Mouse (Mus musculus): ENCODE results near the gene Lrrc28.

Gene Lrrc28

GRCm38 (mm10) chr7:67645681-67646014, 580 bp upstream of the Lrrc28 start:
- no peak for DNase-seq (ENCODE audit: low read depth)

DNA sequence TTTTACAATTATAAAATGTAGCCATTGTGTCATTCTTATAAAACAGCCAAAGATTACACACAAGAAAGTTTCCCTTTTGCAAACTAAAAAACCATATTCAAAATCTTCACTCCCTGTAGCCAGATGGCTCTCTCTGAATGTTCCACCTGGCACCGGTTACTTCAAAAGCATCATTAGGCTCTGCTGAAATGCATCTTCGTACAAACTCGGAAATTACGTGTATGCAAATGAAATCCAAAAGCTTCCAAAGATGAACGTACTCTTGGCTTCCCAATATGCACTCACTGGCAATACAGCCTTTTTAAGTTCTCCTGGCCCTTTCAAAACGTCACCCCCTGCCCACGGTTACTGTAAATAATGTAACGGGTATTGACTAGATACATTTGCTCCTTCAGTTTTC, 777 bp downstream of the Lrrc28 start:
- DNase-seq (ENCODE audit: low read depth) = no peak

DNA sequence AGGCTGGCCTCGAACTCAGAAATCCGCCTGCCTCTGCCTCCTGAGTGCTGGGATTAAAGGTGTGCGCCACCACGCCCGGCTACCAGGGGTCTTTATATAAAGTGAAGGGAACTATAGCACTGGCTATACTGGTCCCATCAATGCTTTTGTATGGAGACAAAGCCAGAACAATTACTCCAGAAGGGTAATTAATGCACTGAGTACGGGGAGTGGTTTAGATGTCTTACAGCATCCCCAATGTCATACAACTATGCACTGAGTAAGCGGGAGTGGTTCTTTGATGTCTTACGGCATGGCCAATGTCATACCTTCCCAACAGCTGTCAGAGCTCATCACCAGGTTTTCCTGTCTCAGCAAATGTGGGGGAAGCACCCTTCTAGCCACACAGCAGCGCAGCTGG, 2.1 kb downstream of the Lrrc28 start:
- DNase-seq (ENCODE audit: low read depth) = no peak

DNA sequence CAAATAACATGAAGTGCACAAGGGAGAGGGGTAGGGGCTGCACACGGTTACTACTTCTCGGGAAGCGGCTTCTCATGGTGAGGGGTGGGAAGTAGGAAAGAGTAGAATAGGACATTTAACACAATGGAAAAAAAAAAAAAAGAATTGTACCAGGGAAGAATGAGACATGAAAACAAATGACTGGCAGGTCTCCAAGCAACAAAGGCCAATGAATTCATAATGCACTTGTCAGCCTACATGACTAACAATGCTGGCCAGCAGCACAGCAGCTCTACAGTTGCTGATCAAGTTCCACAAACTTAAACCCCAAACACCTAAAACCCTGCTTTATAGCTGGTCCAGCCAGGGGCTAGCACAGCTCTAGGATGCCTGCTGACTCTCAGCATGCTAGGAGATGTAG, 6.1 kb downstream of the Lrrc28 start:
- DNase-seq (ENCODE audit: low read depth) = no peak

DNA sequence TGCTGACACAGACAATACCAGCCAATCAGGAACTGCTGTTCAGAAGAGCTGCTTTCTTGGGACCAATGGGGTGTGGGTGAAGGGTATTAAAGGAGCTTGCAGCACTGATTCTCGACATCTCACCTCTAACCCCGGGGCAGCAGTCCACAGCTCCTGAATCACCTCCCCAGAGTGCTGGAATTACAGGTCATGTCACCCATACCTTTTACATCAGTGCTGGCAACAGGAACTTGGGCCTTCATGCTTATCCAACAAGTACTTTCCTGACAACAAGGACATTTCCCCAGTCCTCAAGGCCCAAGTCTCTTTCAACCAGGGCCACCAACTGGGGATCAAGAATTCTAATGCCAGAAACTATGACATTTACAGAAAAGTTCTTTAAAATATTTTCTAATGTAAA, 8.9 kb downstream of the Lrrc28 start:
- DNase-seq (ENCODE audit: low read depth) = no peak

GRCm38 (mm10) chr7:67634210-67634609, 10.9 kb downstream of the Lrrc28 start:
- DNase-seq (ENCODE audit: low read depth) = no peak

- peak; percentile 52 for DNase-seq (ENCODE audit: low read depth)
Observed at GRCm38 (mm10) chr7:67632380-67632779, 12.7 kb downstream of the Lrrc28 start.

DNA sequence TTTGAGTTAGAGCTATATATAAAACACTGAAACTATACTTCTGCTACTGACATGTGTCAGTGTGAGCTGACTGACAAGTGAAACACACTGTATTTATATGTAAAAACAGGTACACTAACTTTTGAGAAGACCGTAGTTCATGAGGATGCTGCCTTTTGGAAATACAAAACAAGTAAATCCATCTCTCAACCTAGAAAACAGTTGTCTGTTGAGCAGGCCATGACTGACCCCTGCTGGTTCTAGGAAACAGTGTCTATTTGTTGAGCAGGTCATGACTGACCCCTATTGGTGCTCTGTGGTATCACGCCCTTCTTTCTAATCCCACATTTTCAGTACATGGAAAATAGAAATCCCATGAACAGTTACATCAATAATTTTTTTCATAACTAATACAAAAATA, 14.3 kb downstream of the Lrrc28 start:
- DNase-seq (ENCODE audit: low read depth) = peak; percentile 86

GRCm38 (mm10) chr7:67629681-67630080, 15.4 kb downstream of the Lrrc28 start:
- DNase-seq (ENCODE audit: low read depth) = no peak

DNA sequence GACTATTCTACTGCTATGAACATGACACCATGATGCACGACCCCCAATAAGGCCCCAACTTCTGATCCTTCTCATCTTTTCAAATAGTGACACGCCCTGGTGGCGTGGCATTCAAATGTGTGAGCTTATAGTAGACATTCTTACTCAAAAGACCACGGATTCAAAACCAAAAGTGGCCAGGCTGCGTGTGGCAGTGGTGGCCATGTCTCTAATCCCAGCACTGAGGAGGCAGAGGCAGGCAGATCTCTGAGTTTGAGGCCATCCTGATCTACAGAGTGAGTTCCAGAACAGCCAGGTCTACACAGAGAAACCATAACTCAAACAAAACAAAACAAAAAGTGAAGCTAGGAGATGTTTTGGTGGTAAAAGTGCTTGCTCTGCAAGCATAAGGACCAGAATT, 18.4 kb downstream of the Lrrc28 start:
- DNase-seq (ENCODE audit: low read depth) = no peak

- DNase-seq (ENCODE audit: low read depth) = no peak
Observed at GRCm38 (mm10) chr7:67622151-67622550, 22.9 kb downstream of the Lrrc28 start.

DNA sequence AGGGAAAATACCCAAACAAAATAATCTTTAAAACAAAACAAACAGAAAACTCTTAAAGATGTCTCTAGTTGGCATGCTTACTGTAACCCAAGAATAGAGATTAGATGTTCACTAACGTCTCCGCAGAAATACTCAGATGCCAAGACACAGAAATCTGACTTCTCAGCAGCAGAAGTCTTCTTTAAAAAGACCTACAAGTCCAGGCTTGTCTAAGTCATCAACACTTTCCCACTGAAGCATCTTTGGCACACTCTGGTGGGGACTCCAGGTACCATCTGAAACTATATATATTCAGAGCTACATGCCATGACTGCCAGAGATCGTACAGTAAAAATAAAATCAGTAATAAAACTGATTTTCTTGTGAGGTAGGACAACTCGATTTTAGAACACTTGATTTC, 25.2 kb downstream of the Lrrc28 start:
- no peak for DNase-seq (ENCODE audit: low read depth)

GRCm38 (mm10) chr7:67618316-67618715, 26.8 kb downstream of the Lrrc28 start:
- DNase-seq (ENCODE audit: low read depth) = no peak

GRCm38 (mm10) chr7:67617646-67618045, 27.4 kb downstream of the Lrrc28 start:
- no peak for DNase-seq (ENCODE audit: low read depth)

DNA sequence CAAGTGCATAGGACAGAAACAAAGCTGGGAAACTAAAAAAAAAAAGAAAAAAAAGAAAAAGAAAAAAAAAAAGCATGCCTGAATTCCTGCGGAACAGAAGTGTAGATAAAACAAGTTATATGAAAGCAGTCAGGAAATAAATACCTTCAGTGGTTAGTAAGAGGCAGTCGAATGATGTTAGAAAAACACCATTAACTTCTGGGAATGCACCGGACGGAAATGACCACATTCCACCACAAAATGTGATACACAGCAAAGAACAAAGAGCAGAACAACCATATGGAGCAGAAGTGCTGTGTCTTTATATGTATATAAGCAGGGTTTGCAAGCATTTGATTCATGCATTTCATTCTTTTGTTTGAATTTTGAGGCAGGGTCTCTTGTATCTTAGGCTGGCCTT, 28.2 kb downstream of the Lrrc28 start:
- no peak for DNase-seq (ENCODE audit: low read depth)

GRCm38 (mm10) chr7:67614464-67614861, 30.6 kb downstream of the Lrrc28 start:
- no peak for DNase-seq (ENCODE audit: low read depth)

DNA sequence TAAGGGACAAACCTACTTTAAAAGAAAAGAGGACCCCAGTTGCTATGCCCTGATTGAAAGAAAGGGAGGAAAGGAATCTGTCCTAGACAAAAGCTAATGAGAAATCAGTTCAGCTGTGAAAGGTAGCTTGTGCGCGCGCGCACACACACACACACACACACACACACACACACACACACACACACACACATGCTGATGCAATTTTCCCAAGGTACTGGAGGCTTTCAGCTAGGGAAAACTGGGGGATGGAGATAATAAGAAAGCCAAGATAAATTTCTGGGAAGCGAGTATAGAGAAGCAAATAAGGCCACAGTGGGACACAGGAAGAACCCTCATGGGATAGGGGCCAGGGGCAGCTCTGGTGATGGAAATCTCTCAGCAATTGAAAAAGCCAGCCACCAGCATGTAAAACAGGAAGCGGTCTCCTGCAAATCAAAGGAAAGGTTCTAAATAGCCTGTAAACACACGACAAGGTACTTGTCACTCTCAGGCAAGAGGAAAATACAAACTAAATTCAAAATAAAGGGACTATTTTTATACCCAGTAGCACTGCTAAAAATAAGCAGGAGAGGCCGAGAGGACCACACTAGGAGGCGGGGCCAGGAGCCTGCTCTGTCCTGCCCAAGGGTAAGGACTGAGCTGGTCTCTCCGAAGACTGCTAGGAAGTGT, 31.1 kb downstream of the Lrrc28 start:
- DNase-seq (ENCODE audit: low read depth) = no peak

DNA sequence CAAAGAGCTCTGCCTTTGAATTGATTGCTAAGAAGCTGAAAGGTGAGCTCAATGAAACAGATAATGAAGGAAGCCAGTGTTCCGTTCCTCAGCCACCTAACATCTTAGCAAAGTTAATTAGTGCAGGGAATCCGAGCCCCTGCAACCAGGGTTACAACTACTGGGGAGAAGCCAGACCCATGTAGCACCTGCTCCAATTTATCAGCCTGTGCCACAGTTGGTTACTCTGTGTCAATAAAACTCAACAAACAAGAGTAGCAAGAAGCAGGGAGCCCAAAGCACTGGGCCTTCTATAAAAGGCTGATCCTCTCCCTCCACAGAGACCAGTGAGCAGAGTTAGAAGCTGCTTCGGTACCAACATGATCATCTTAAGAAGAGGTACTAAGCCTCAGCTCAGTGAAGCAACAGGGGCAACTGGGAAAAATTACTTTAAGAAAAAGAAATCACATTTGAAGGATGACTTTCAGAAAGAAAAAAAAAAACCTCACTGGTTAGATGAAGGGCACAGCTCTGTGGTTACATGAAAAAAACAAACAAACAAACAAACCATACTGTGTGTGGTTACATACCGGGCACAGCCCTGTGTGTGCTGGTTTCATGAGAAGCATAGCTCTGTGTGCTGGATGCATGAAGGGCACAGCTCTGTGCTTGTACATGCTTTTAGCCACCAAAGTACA, 36.6 kb downstream of the Lrrc28 start:
- no peak for DNase-seq (ENCODE audit: low read depth)

DNA sequence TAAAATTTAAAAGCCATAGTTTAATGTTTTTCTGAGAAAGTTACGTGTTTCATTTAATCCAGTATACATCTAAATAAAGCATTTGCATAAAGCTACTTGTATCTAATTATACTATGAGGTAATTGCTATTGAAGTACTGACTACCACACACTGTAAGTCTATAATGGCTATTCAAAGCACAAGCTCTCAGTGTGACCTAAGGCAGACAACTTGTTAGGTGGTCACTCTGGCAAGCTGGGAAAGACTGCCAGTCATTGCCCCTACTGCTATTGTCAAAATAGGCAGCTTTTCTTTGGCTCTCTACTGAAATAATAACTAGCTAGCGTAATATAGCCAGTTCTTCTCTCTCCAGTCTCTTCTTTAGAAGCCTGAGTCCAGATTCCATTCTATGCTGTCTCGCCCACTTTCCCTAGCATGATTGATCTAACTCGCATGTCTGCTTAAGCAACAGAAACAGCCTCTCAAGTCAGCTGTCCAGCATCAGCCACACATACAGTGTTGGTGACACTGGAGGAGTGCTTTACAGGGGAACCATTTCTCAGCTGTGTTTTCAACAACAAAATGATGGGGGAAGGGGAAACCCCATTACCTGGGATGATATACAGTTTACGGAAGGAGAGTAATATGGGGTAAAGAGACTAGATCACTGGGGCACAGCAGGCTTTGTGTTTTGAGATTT, 37.3 kb downstream of the Lrrc28 start:
- DNase-seq (ENCODE audit: low read depth) = no peak

- no peak for DNase-seq (ENCODE audit: low read depth)
Observed at GRCm38 (mm10) chr7:67606250-67606649, 38.8 kb downstream of the Lrrc28 start.

DNA sequence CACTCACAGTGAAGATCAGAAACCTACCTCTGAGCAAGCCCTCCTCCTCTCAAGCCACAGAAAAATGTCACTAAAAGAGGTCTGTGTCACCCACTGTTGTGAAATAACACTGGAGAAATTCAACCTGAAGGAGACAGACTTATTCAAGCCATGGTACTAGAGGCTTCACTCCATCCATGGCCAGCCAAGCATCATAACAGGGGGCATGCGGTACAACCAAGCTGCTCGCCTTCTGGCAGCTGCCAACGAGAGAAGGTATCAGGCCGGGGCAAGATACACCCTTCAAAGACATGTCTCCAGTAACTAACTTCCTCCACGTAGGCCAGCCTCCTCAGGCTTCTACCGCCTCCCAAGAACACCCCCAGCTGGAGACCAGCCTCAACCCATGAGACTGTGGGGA, 40.0 kb downstream of the Lrrc28 start:
- no peak for DNase-seq (ENCODE audit: low read depth)

DNA sequence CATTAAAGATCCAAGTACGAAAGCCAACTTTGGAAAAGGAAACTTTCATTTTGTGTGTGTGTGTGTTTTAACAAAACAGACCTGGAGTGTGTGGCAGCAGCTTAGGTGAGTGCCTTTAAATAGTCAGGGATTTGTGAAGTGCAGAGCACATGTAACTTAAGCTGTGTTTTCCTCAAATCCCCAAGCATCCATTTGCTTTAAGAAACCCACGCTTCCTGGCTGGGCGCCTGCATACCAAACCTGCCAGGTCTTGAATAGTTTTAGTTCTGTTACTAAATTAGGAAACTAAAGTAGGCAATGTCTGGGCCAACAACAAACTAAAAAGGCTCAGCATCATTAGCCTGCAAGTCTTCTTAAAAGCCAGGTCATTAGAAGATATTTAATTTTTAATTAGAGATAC, 47.0 kb downstream of the Lrrc28 start:
- no peak for DNase-seq (ENCODE audit: low read depth)

- no peak for DNase-seq (ENCODE audit: low read depth)
Observed at GRCm38 (mm10) chr7:67596961-67597360, 48.1 kb downstream of the Lrrc28 start.

- DNase-seq (ENCODE audit: low read depth) = no peak
Observed at GRCm38 (mm10) chr7:67596322-67596721, 48.7 kb downstream of the Lrrc28 start.

Data from induced T-regulatory cell, adult 2 months (primary cell).